Mouse (Mus musculus): Measurements from ENCODE around the gene Itpkb. TPM values are rescaled to one million over a fixed set of nuclear protein-coding genes. Genes with fewer than 3 reads are reported as not detected.

Gene Itpkb
- polyA plus RNA-seq (2015; fragmentation: Nextera tagmentation; extraction: Ambion mirVana), result 4.3 and 4.7 TPM in 2 replicates

DNA sequence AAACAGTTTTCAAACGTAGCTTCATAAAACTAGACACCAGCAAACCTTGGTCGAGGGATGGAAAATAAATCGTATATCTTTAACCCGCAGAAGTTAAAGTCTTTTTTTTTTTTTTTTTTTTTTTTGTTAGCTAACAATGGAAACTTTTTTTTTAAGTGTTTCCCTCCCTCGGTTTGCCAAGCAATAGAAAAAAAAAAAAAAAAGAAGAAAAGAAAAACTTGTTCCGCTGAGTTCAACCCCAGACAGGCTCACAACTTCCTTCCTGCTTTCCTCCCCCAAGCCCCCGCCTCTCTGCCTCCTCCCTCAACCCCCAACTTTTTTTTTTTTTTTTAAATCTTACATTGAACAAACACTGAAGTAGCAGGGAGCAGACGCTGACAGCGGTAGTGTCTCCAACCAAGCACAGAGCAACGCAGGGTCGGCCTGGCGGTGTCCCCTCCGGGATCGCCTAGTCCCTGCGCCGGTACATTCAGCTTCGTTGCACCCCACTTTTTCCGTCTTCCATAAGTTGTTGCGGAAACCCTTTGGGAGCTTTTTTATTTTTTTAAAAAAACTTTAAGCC is at the start of gene Itpkb:
TSS of gene Itpkb (plus strand) at position 341 of the 562 bp plus-strand sequence.

Other genes starting within 250 kb of the Itpkb start
- 243 and 333 TPM in 2 replicates for gene Coq8a, start 130.9 kb upstream of the Itpkb start, polyA plus RNA-seq (2015; fragmentation: Nextera tagmentation; extraction: Ambion mirVana)
- 14.7 and 22.5 TPM in 2 replicates for gene Psen2, start 67.0 kb upstream of the Itpkb start, polyA plus RNA-seq (2015; fragmentation: Nextera tagmentation; extraction: Ambion mirVana)
- gene Stum, start 153.0 kb downstream of the Itpkb start, polyA plus RNA-seq (2015; fragmentation: Nextera tagmentation; extraction: Ambion mirVana), result 3.9 TPM in 2 replicates
- 39.0 and 39.3 TPM in 2 replicates for gene Parp1, start 238.4 kb downstream of the Itpkb start, polyA plus RNA-seq (2015; fragmentation: Nextera tagmentation; extraction: Ambion mirVana)

Measured in skeletal muscle tissue, postnatal 0 days (tissue).